Mouse (Mus musculus): ENCODE measurements around the gene Egfl7. TPM values are rescaled to one million over a fixed set of nuclear protein-coding genes. Genes with fewer than 3 reads are reported as not detected.

Gene Egfl7
- total RNA-seq, 1 experiment, result 104 TPM

DNA sequence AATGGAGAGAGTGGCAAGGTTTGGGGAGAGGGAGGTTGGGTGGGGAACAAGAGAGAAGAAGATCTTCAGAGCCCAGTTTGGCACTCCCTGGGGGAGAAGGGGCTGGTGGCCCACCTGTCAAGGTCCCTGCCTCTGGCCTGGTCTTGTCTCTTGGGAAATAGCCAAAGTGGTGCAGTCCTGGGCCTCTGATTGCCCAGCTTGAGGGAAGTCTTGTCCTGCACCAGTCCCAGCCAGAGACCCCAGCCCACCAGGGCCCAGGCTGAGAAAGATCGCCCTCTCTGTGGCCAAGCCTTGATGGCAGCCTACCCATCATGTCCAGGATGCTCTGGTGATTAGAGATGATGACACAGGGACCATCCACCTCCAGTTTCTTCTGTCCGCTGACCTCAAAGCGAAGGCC, 17.1 kb downstream of the Egfl7 start:
- TF ChIP-seq ZC3H11A (IDR thresholded peaks at IDR 0.05; ENCODE audit: borderline replicate concordance, low read depth, low read length) (no peak), MAFK (IDR thresholded peaks at IDR 0.05; ENCODE audit: insufficient read depth, low read depth, low read length) (no peak), HCFC1 (IDR thresholded peaks at IDR 0.05; ENCODE audit: borderline replicate concordance, insufficient read depth, low read length) (no peak), CHD2 (IDR thresholded peaks at IDR 0.05; ENCODE audit: low read depth, low read length) (no peak), ZNF384 (IDR thresholded peaks at IDR 0.05; ENCODE audit: low read depth, low read length) (no peak)
- Histone ChIP-seq H3K4me1 (ENCODE audit: control insufficient read depth in 2 of 2, insufficient read depth in 2 of 2, low read length in 2 of 2, poor library complexity in 1 of 2) (peaks cover 0 to 22% of the 10 kb centered on the region in 2 experiments; a peak in 2 of 4 replicates), H3K9ac (ENCODE audit: insufficient read depth, low read depth, low read length, poor library complexity, severe bottlenecking) (no peak overlapping the region), H3K27ac (ENCODE audit: insufficient read depth, low read depth, low read length, poor library complexity, severe bottlenecking) (no peak overlapping the region), H3K36me3 (ENCODE audit: control insufficient read depth, insufficient read depth, low read length, poor library complexity, severe bottlenecking) (peaks cover 25% of the 10 kb centered on the region), H3K9me3 (ENCODE audit: control insufficient read depth, insufficient read depth, low read depth, low read length) (no peaks in the 10 kb centered on the region), H3K4me3 (ENCODE audit: insufficient read depth in 1 of 2, low read depth in 1 of 2, low read length in 2 of 2, poor library complexity in 1 of 2, severe bottlenecking in 1 of 2) (no peak overlapping the region)
- in situ Hi-C loops (cut with MboI; ENCODE audit: low sequenced_read_pairs in 2 of 2, unreplicated experiment in 2 of 2), result no loop called here
- DNase-seq (ENCODE audit: low read depth, low spot score), result no peak

- TF ChIP-seq ZC3H11A (IDR thresholded peaks at IDR 0.05; ENCODE audit: borderline replicate concordance, low read depth, low read length) (no peak), MAFK (IDR thresholded peaks at IDR 0.05; ENCODE audit: insufficient read depth, low read depth, low read length) (no peak), ZNF384 (IDR thresholded peaks at IDR 0.05; ENCODE audit: low read depth, low read length) (no peak), CHD2 (IDR thresholded peaks at IDR 0.05; ENCODE audit: low read depth, low read length) (no peak), HCFC1 (IDR thresholded peaks at IDR 0.05; ENCODE audit: borderline replicate concordance, insufficient read depth, low read length) (no peak)
- Histone ChIP-seq H3K9me3 (ENCODE audit: control insufficient read depth, insufficient read depth, low read depth, low read length) (no peaks in the 10 kb centered on the region), H3K27ac (ENCODE audit: insufficient read depth, low read depth, low read length, poor library complexity, severe bottlenecking) (no peak overlapping the region), H3K9ac (ENCODE audit: insufficient read depth, low read depth, low read length, poor library complexity, severe bottlenecking) (no peak overlapping the region), H3K4me3 (ENCODE audit: insufficient read depth in 1 of 2, low read depth in 1 of 2, low read length in 2 of 2, poor library complexity in 1 of 2, severe bottlenecking in 1 of 2) (no peak overlapping the region), H3K4me1 (ENCODE audit: control insufficient read depth in 2 of 2, insufficient read depth in 2 of 2, low read length in 2 of 2, poor library complexity in 1 of 2) (peaks cover 0 to 25% of the 10 kb centered on the region in 2 experiments; a peak in 2 of 4 replicates), H3K36me3 (ENCODE audit: control insufficient read depth, insufficient read depth, low read length, poor library complexity, severe bottlenecking) (peaks cover 25% of the 10 kb centered on the region)
- in situ Hi-C loops (cut with MboI; ENCODE audit: low sequenced_read_pairs in 2 of 2, unreplicated experiment in 2 of 2), result no loop called here
- DNase-seq (ENCODE audit: low read depth, low spot score), result no peak
These were observed 18.0 kb downstream of the Egfl7 start for GRCm38 (mm10) chr2:26597810-26598209.

- no peak for DNase-seq (ENCODE audit: low read depth, low spot score)
- Histone ChIP-seq H3K27ac (ENCODE audit: insufficient read depth, low read depth, low read length, poor library complexity, severe bottlenecking) (no peak overlapping the region), H3K9ac (ENCODE audit: insufficient read depth, low read depth, low read length, poor library complexity, severe bottlenecking) (no peak overlapping the region), H3K36me3 (ENCODE audit: control insufficient read depth, insufficient read depth, low read length, poor library complexity, severe bottlenecking) (peaks cover 19% of the 10 kb centered on the region), H3K4me3 (ENCODE audit: insufficient read depth in 1 of 2, low read depth in 1 of 2, low read length in 2 of 2, poor library complexity in 1 of 2, severe bottlenecking in 1 of 2) (no peak overlapping the region), H3K9me3 (ENCODE audit: control insufficient read depth, insufficient read depth, low read depth, low read length) (no peaks in the 10 kb centered on the region), H3K4me1 (ENCODE audit: control insufficient read depth in 2 of 2, insufficient read depth in 2 of 2, low read length in 2 of 2, poor library complexity in 1 of 2) (peaks cover 0 to 27% of the 10 kb centered on the region in 2 experiments; a peak in 2 of 4 replicates)
- TF ChIP-seq ZNF384 (IDR thresholded peaks at IDR 0.05; ENCODE audit: low read depth, low read length) (no peak), HCFC1 (IDR thresholded peaks at IDR 0.05; ENCODE audit: borderline replicate concordance, insufficient read depth, low read length) (no peak), ZC3H11A (IDR thresholded peaks at IDR 0.05; ENCODE audit: borderline replicate concordance, low read depth, low read length) (no peak), MAFK (IDR thresholded peaks at IDR 0.05; ENCODE audit: insufficient read depth, low read depth, low read length) (no peak), CHD2 (IDR thresholded peaks at IDR 0.05; ENCODE audit: low read depth, low read length) (no peak)
- in situ Hi-C loops (cut with MboI; ENCODE audit: low sequenced_read_pairs in 2 of 2, unreplicated experiment in 2 of 2), result no loop called here
These were observed 18.6 kb downstream of the Egfl7 start for GRCm38 (mm10) chr2:26598462-26598861.

- Histone ChIP-seq H3K4me3 (ENCODE audit: insufficient read depth in 1 of 2, low read depth in 1 of 2, low read length in 2 of 2, poor library complexity in 1 of 2, severe bottlenecking in 1 of 2) (no peak overlapping the region), H3K27ac (ENCODE audit: insufficient read depth, low read depth, low read length, poor library complexity, severe bottlenecking) (no peak overlapping the region), H3K4me1 (ENCODE audit: control insufficient read depth in 2 of 2, insufficient read depth in 2 of 2, low read length in 2 of 2, poor library complexity in 1 of 2) (peaks cover 2 to 25% of the 10 kb centered on the region in 2 experiments; a peak in 2 of 4 replicates), H3K9ac (ENCODE audit: insufficient read depth, low read depth, low read length, poor library complexity, severe bottlenecking) (no peak overlapping the region), H3K36me3 (ENCODE audit: control insufficient read depth, insufficient read depth, low read length, poor library complexity, severe bottlenecking) (peaks cover 9% of the 10 kb centered on the region), H3K9me3 (ENCODE audit: control insufficient read depth, insufficient read depth, low read depth, low read length) (no peaks in the 10 kb centered on the region)
- in situ Hi-C loops (cut with MboI; ENCODE audit: low sequenced_read_pairs in 2 of 2, unreplicated experiment in 2 of 2), result no loop called here
- DNase-seq (ENCODE audit: low read depth, low spot score), result no peak
- no peak for TF ChIP-seq CHD2 (IDR thresholded peaks at IDR 0.05; ENCODE audit: low read depth, low read length)
- TF ChIP-seq HCFC1 (IDR thresholded peaks at IDR 0.05; ENCODE audit: borderline replicate concordance, insufficient read depth, low read length), result no peak
- no peak for TF ChIP-seq ZC3H11A (IDR thresholded peaks at IDR 0.05; ENCODE audit: borderline replicate concordance, low read depth, low read length)
- no peak for TF ChIP-seq ZNF384 (IDR thresholded peaks at IDR 0.05; ENCODE audit: low read depth, low read length)
- no peak for TF ChIP-seq MAFK (IDR thresholded peaks at IDR 0.05; ENCODE audit: insufficient read depth, low read depth, low read length)
These were observed 20.2 kb downstream of the Egfl7 start for GRCm38 (mm10) chr2:26599965-26600364.
